Mouse (Mus musculus) midbrain, embryonic 13.5 days (tissue): ENCODE measurements at regions not wholly inside any gene's neighbourhood (a gene's known extent, or its start where the extent isn't known, plus 50 kb on each side); places are given as distances from the start of the nearest gene placed in this dataset.

ENCODE experiments used
- ATAC-seq: fragments of 200-750 bp; cut with Nextera tagmentation; 2 replicates; pipeline ENCODE4 v1.8.0; 2017; ENCODE audit warnings: mild to moderate bottlenecking, moderate TSS enrichment, moderate library complexity
- H3K27ac ChIP-seq: fragments of 300-500 bp; sonication (generic); 2 replicates; pipeline ENCODE4 v1.5.1; 2015; ENCODE audit warnings: inconsistent platforms, mild to moderate bottlenecking, moderate library complexity
- H3K27me3 ChIP-seq: fragments of 300-500 bp; sonication (generic); 2 replicates; pipeline ENCODE4 v1.6.1; 2015; ENCODE audit warnings: mild to moderate bottlenecking, inconsistent platforms
- H3K36me3 ChIP-seq: fragments of 300-500 bp; sonication (generic); 2 replicates; pipeline ENCODE4 v1.6.1; 2015; ENCODE audit warnings: mild to moderate bottlenecking, inconsistent platforms
- H3K4me1 ChIP-seq: fragments of 300-500 bp; sonication (generic); replicated peaks from 2 replicates; pipeline ENCODE4 v1.6.1; 2015; ENCODE audit warnings: inconsistent platforms
- H3K4me2 ChIP-seq: fragments of 300-500 bp; sonication (generic); replicated peaks from 2 replicates; pipeline ENCODE4 v1.6.1; 2015; ENCODE audit warnings: moderate library complexity, mild to moderate bottlenecking, inconsistent platforms
- H3K4me3 ChIP-seq: fragments of 300-500 bp; sonication (generic); replicated peaks from 2 replicates; pipeline ENCODE4 v1.5.1; 2015; ENCODE audit warnings: mild to moderate bottlenecking, inconsistent platforms
- H3K9ac ChIP-seq: fragments of 300-500 bp; sonication (generic); replicated peaks from 2 replicates; pipeline ENCODE4 v1.6.1; 2015; ENCODE audit warnings: mild to moderate bottlenecking, inconsistent platforms
- H3K9me3 ChIP-seq: fragments of 300-500 bp; sonication (generic); 2 replicates; pipeline ENCODE4 v1.6.1; 2016; ENCODE audit warnings: mild to moderate bottlenecking, inconsistent platforms
- whole genome bisulfite sequencing: fragments of 180-500 bp; shearing (Covaris S2); methylation state at CpG from one replicate; pipeline ENCODE4 v1.1.7; 2015; 5-methylcytosine and 5-hydroxymethylcytosine counted together

DNA sequence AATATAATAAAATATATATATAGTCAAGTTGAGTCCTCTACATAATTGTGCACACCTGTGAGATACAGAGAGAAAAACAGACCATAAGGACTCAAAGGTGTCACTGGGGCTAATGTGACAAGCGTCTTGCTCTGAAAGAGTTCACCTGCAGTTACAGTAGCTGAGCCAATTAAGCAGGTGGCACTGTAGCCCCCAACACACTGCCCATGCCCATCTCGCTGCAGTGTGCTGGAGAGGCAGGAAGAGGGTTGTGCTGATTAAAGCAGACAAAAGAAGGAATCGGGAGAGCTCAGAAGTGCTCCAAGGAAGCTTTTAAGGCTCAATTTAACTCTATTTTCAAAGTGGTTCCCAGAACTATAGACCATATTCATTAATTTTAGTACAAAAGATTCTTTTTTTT, 88.0 kb upstream of the Nek7 start:
- no peak overlapping the region for H3K9ac ChIP-seq
- no peak overlapping the region for H3K4me3 ChIP-seq
- ATAC-seq: no peak
- WGBS: 38% methylated on average over 3 of the region's 3 CpGs
- no peak overlapping the region for H3K27ac ChIP-seq
- 0 out of 2 replicates have a peak, but pooled peaks cover 4% of the 10 kb centered on the region for H3K4me1 ChIP-seq
- H3K36me3 ChIP-seq: no peaks in the 10 kb centered on the region
- H3K9me3 ChIP-seq: no peaks in the 10 kb centered on the region
- no peaks in the 10 kb centered on the region for H3K27me3 ChIP-seq
- H3K4me2 ChIP-seq: no peak overlapping the region

DNA sequence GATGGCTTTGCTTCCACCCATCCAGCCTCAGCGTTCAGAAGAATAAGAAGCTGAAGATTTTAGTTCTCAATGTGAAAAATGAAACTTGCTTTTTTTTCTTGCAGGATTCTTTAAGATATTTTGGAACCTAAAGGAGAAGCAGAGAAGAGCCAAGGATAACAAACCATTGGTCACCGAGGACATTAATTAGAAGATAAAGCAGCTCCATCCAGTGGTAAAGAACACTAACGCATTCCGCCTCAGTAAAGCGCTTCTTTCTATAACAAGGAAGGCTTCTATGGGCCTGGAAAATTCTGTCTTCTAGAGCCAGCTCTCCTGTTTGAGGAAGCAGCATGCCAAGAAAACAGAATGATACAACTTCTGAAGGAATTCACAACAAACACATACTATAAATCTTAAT, 83.3 kb upstream of the Nek7 start:
- H3K27ac ChIP-seq: no peak overlapping the region
- ATAC-seq: no peak
- no peaks in the 10 kb centered on the region for H3K4me1 ChIP-seq
- WGBS: 74% methylated on average over 5 of the region's 5 CpGs
- no peak overlapping the region for H3K4me2 ChIP-seq
- H3K9ac ChIP-seq: no peak overlapping the region
- H3K9me3 ChIP-seq: no peaks in the 10 kb centered on the region
- H3K4me3 ChIP-seq: no peak overlapping the region
- no peaks in the 10 kb centered on the region for H3K27me3 ChIP-seq
- H3K36me3 ChIP-seq: no peaks in the 10 kb centered on the region

DNA sequence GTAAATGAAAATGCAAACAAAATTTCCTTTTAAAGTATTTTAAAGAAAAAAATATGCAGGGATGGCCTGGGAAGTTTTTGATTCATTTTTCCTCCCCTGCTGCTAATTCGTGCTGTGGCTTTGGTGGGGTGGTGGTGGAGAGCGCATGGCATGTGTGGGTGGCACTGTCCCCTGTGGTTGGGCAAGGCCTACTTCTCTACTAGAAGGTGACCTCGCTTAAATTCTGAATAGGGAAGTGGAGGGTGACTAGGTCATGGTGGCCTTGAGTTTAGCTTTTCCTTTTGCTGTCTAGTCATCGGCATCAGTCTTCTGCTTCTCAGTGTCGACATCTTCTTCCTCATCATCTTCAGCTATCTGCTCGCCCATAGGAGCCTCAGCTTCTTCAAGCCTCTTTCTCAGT, 69.3 kb upstream of the Nek7 start:
- Histone ChIP-seq H3K27me3 (no peaks in the 10 kb centered on the region), H3K9ac (no peak overlapping the region), H3K36me3 (no peaks in the 10 kb centered on the region), H3K4me2 (no peak overlapping the region), H3K9me3 (no peaks in the 10 kb centered on the region), H3K27ac (no peak overlapping the region), H3K4me1 (no peaks in the 10 kb centered on the region), H3K4me3 (no peak overlapping the region)
- no peak for ATAC-seq
- WGBS: 88% methylated on average over 6 of the region's 6 CpGs

DNA sequence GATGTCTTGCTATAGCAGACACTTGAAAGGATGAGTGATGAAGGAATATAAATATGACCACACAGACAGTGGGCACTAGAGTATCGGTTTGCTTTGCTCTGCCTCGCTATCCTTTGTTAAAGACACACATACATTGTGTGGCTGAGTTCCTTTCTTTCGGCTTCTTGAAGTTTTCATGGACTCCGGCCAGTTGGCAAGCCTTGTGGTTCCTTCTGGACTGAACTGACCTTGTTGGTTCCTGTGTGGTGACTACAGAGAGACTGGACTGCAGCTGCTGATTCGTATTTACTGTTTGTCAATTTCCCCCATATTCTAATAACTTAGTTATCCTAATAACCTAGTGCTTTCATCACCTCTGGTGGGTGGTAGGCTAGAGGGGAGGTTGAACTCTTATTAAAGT, 66.8 kb upstream of the Nek7 start:
- Histone ChIP-seq H3K4me3 (no peak overlapping the region), H3K4me2 (no peak overlapping the region), H3K9me3 (no peaks in the 10 kb centered on the region), H3K4me1 (no peaks in the 10 kb centered on the region), H3K36me3 (no peaks in the 10 kb centered on the region), H3K27ac (no peak overlapping the region), H3K9ac (no peak overlapping the region), H3K27me3 (no peaks in the 10 kb centered on the region)
- no peak for ATAC-seq
- WGBS: 87% methylated on average over 5 of the region's 5 CpGs

DNA sequence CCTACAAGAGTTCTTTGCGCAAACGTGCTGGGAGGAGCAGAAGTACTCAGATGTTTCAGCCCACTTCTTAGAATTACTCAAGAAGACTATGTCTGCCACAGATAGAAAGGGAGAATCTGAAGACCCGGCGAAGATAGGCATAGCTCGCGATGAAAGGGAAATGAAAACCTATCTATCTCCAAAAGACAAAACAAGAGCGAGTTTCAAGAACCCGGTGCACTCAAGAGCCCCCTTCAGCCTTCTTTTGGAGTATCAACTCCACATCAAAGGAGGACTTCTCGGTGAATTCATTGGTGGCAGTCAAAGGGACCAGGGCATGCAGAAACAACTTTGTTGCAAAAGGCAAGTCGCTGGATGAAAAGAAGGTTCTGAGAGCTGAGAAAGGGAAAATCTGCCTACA, 63.8 kb upstream of the Nek7 start:
- ATAC-seq: no peak

DNA sequence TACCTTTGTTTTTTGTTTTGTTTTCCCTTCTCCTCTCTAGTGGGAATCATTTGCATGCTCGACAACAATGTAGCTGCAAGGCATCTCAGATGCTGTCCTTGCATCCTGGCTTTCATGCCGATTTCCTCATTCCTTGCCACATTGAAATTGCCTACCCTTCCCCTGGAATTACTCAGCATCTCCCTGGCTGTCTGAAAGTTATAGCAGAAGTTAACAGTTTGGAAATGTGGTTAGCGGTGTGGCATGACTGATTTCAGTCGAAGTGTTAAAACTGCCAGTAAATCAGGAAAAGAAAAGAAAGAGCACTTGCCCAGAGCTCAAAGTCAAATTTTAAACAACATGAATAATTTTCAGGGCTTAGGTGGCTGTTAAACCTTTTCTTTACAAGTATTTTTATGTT, 62.0 kb upstream of the Nek7 start:
- no peaks in the 10 kb centered on the region for H3K9me3 ChIP-seq
- WGBS: 62% methylated on average over 4 of the region's 4 CpGs
- H3K4me3 ChIP-seq: no peak overlapping the region
- no peaks in the 10 kb centered on the region for H3K36me3 ChIP-seq
- no peak for ATAC-seq
- no peaks in the 10 kb centered on the region for H3K27me3 ChIP-seq
- no peak overlapping the region for H3K27ac ChIP-seq
- H3K9ac ChIP-seq: no peak overlapping the region
- no peaks in the 10 kb centered on the region for H3K4me1 ChIP-seq
- no peak overlapping the region for H3K4me2 ChIP-seq

More for the DNA sequence above, 63.8 kb upstream of the Nek7 start:
- H3K4me3 ChIP-seq: no peak overlapping the region
- no peak overlapping the region for H3K27ac ChIP-seq
- H3K36me3 ChIP-seq: no peaks in the 10 kb centered on the region
- H3K9me3 ChIP-seq: no peaks in the 10 kb centered on the region
- 83% methylated on average over 10 of the region's 10 CpGs for WGBS
- no peaks in the 10 kb centered on the region for H3K4me1 ChIP-seq
- H3K9ac ChIP-seq: no peak overlapping the region
- no peaks in the 10 kb centered on the region for H3K27me3 ChIP-seq
- no peak overlapping the region for H3K4me2 ChIP-seq

DNA sequence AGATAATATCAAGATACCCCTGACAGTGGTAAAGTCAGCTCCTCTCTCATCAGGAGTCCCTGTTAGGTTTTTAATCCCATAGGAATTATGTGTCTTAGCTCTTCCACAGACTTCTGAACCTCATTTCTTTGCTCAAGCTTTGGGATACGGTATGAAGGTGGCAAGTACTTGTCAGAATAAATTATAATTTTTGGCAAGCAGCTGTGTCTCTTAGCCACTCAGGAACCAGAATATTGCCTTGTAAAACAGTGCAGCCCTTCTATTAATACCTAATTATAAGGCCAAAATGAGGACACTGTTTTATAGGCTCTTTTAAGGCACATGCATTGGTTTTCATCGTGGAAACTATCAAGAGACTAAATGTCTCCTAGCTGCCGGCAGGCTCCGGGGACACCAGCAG, 54.3 kb upstream of the Nek7 start:
- Histone ChIP-seq H3K36me3 (no peaks in the 10 kb centered on the region), H3K4me2 (no peak overlapping the region), H3K9ac (no peak overlapping the region), H3K9me3 (no peaks in the 10 kb centered on the region), H3K27me3 (no peaks in the 10 kb centered on the region), H3K27ac (no peak overlapping the region), H3K4me1 (no peaks in the 10 kb centered on the region), H3K4me3 (no peak overlapping the region)
- ATAC-seq: no peak
- 91% methylated on average over 4 of the region's 4 CpGs for WGBS
